Mouse (Mus musculus) liver, adult 2 months (tissue): ENCODE results near the gene Srgap1.

Experiments
- CTCF ChIP-seq: fragments of 200-500 bp; IDR thresholded peaks from 2 replicates; pipeline ENCODE4 v1.5.1; 2011; ENCODE audit warnings: low read depth, low read length, control low read depth
- POLR2A ChIP-seq: fragments of 200-500 bp; IDR thresholded peaks from 2 replicates; pipeline ENCODE4 v1.6.1; 2011; ENCODE audit warnings: low read length, control low read depth; ENCODE audit not compliant: insufficient read depth; ENCODE audit errors: extremely low read depth

DNA sequence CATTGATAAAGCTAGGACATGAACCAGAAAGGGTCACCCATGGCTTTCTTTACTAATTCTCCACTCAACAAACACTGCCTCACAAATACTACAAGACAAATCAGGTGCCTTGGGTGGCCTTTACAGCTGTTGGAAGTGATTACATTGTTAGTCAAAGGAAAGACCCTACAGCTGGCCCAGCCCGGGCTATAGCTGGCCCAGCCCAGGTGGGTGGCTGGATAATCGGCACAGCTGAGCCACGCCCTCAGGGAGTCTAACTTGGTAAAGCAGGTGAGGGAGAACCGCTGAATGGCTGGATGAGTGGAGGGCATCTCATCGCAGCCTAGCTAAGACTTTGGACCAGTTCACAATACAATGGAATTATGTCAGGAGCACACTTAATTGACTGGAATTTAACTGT is 13.8 kb downstream of the Srgap1 start:
- no peak for TF ChIP-seq POLR2A
- no peak for TF ChIP-seq CTCF
